Mouse (Mus musculus) stomach, embryonic 14.5 days (tissue): ENCODE measurements around the gene Gm7138. TPM values are rescaled to one million over a fixed set of nuclear protein-coding genes. Genes with fewer than 3 reads are reported as not detected.
"Not testable (repeated sequence)": the region's sequence is repeated elsewhere in the genome, so short reads cannot be mapped to it uniquely, and the experiment has no call there.

Source experiments
- ATAC-seq: fragments of 200-750 bp; cut with Nextera tagmentation; 2 replicates; pipeline ENCODE4 v1.8.0; 2017; ENCODE audit warnings: low read depth, moderate TSS enrichment; ENCODE audit not compliant: insufficient number of reproducible peaks, insufficient read depth, low FRiP score
- H3K27ac ChIP-seq: fragments of 300-500 bp; sonication (generic); 2 replicates; pipeline ENCODE4 v1.5.1; 2014; ENCODE audit warnings: mild to moderate bottlenecking, low read length, moderate library complexity, mixed read lengths
- H3K27me3 ChIP-seq: fragments of 300-500 bp; sonication (generic); 2 replicates; pipeline ENCODE4 v1.6.1; 2014; ENCODE audit warnings: low read length, control low read depth, mixed read lengths; ENCODE audit not compliant: control insufficient read depth, insufficient read depth
- H3K36me3 ChIP-seq: fragments of 300-500 bp; sonication (generic); 2 replicates; pipeline ENCODE4 v1.6.1; 2014; ENCODE audit warnings: mild to moderate bottlenecking, control low read depth, low read length, moderate library complexity, mixed read lengths; ENCODE audit not compliant: control insufficient read depth, insufficient read depth
- H3K4me1 ChIP-seq: fragments of 300-500 bp; sonication (generic); 2 replicates; pipeline ENCODE4 v1.6.1; 2014; ENCODE audit warnings: low read length, control low read depth, mixed read lengths; ENCODE audit not compliant: control insufficient read depth, insufficient read depth
- H3K4me2 ChIP-seq: fragments of 300-500 bp; sonication (generic); replicated peaks from 2 replicates; pipeline ENCODE4 v1.6.1; 2014; ENCODE audit warnings: low read depth, low read length, control low read depth
- H3K4me3 ChIP-seq: fragments of 300-500 bp; sonication (generic); 2 replicates; pipeline ENCODE4 v1.5.1; 2014; ENCODE audit warnings: low read depth, low read length, control low read depth
- H3K9ac ChIP-seq: fragments of 300-500 bp; sonication (generic); replicated peaks from 2 replicates; pipeline ENCODE4 v1.6.1; 2014; ENCODE audit warnings: low read depth, mild to moderate bottlenecking, control low read depth, low read length, moderate library complexity, mixed read lengths
- H3K9me3 ChIP-seq: fragments of 300-500 bp; sonication (generic); 2 replicates; pipeline ENCODE4 v1.6.1; 2016; ENCODE audit warnings: low read depth, low read length, control low read depth; ENCODE audit not compliant: control insufficient read depth
- WGBS: fragments of 180-500 bp; shearing (Covaris S2); extraction: QIAGEN DNeasy Blood & Tissue Kit; methylation state at CpG from one replicate; pipeline ENCODE4 v1.1.7; 2014; 5-methylcytosine and 5-hydroxymethylcytosine counted together
- polyA plus RNA-seq: library from polyadenylated mRNA; unstranded; fragments of >200 nt; fragmentation: Nextera tagmentation; extraction: Ambion mirVana; gene quantifications from 2 replicates; pipeline ENCODE4 v1.2.1, GENCODE M21; 2014

Gm7138 gene
- polyA plus RNA-seq, 1 experiment from 2014 or later: not detected

GRCm38 (mm10) chr10:77769727-77770126 lies 7.0 kb downstream of the Gm7138 start:
- Histone ChIP-seq H3K4me1 (no peaks in the 10 kb centered on the region), H3K9me3 (no peaks in the 10 kb centered on the region), H3K4me2 (no peak overlapping the region), H3K27me3 (no peaks in the 10 kb centered on the region), H3K9ac (no peak overlapping the region), H3K27ac (no peak overlapping the region), H3K4me3 (no peak overlapping the region), H3K36me3 (no peaks in the 10 kb centered on the region)
- ATAC-seq: no peak
- WGBS: 56% methylated on average over 1 of the region's 1 CpGs

GRCm38 (mm10) chr10:77759582-77759981 lies 17.2 kb downstream of the Gm7138 start, which contains the start of gene Gm3233:
Gene Gm3233 (minus strand): TSS chr10:77759682.
- not testable (repeated sequence) for H3K36me3 ChIP-seq, H3K9me3 ChIP-seq, H3K9ac ChIP-seq, H3K4me3 ChIP-seq, H3K4me1 ChIP-seq, H3K4me2 ChIP-seq, H3K27ac ChIP-seq, H3K27me3 ChIP-seq, ATAC-seq
- no CpG with 5 or more reads among the region's 1 CpGs for WGBS

GRCm38 (mm10) chr10:77753448-77753847 lies 23.3 kb downstream of the Gm7138 start:
- Histone ChIP-seq H3K4me2 (no peak overlapping the region), H3K36me3 (no peaks in the 10 kb centered on the region), H3K27me3 (no peaks in the 10 kb centered on the region), H3K4me3 (no peak overlapping the region), H3K27ac (no peak overlapping the region), H3K9ac (no peak overlapping the region), H3K9me3 (no peaks in the 10 kb centered on the region), H3K4me1 (no peaks in the 10 kb centered on the region)
- no peak for ATAC-seq

- not testable (repeated sequence) for H3K9ac ChIP-seq, H3K4me1 ChIP-seq, H3K27ac ChIP-seq, H3K36me3 ChIP-seq, H3K9me3 ChIP-seq, H3K4me2 ChIP-seq, ATAC-seq, H3K27me3 ChIP-seq, H3K4me3 ChIP-seq
- WGBS: 59% methylated on average over 3 of the region's 3 CpGs
Observed at GRCm38 (mm10) chr10:77752312-77752711, 24.4 kb downstream of the Gm7138 start.

GRCm38 (mm10) chr10:77751254-77751653 lies 25.5 kb downstream of the Gm7138 start, which contains the start of gene Gm9736:
Gene Gm9736 (minus strand): TSS chr10:77751354.
- 40% methylated on average over 1 of the region's 1 CpGs for WGBS
- ATAC-seq: not testable (repeated sequence)

GRCm38 (mm10) chr10:77750686-77751085 lies 26.1 kb downstream of the Gm7138 start:
- H3K4me2 ChIP-seq, H3K27ac ChIP-seq, H3K4me1 ChIP-seq, H3K9ac ChIP-seq, ATAC-seq, H3K9me3 ChIP-seq, H3K36me3 ChIP-seq, H3K4me3 ChIP-seq, H3K27me3 ChIP-seq: not testable (repeated sequence)
- 79% methylated on average over 1 of the region's 1 CpGs for WGBS

More at GRCm38 (mm10) chr10:77751254-77751653, 25.5 kb downstream of the Gm7138 start, which contains the start of gene Gm9736:
- not testable (repeated sequence) for H3K4me3 ChIP-seq, H3K36me3 ChIP-seq, H3K27ac ChIP-seq, H3K4me2 ChIP-seq, H3K9me3 ChIP-seq, H3K4me1 ChIP-seq, H3K9ac ChIP-seq, H3K27me3 ChIP-seq

GRCm38 (mm10) chr10:77741924-77742688 lies 34.6 kb downstream of the Gm7138 start, which contains the start of gene Gm18596:
Gene Gm18596 (minus strand): TSS chr10:77742638.
- not testable (repeated sequence) for H3K27ac ChIP-seq, H3K27me3 ChIP-seq, H3K4me3 ChIP-seq, ATAC-seq, H3K9me3 ChIP-seq, H3K4me2 ChIP-seq, H3K9ac ChIP-seq, H3K4me1 ChIP-seq, H3K36me3 ChIP-seq
- 55% methylated on average over 4 of the region's 5 CpGs for WGBS

GRCm38 (mm10) chr10:77738929-77739328 lies 37.8 kb downstream of the Gm7138 start:
- 90% methylated on average over 4 of the region's 4 CpGs for WGBS
- H3K4me1 ChIP-seq: no peaks in the 10 kb centered on the region
- H3K4me3 ChIP-seq: no peak overlapping the region

More at GRCm38 (mm10) chr10:77738929-77739328, 37.8 kb downstream of the Gm7138 start:
- H3K27ac ChIP-seq: no peak overlapping the region
- no peak for ATAC-seq
- no peak overlapping the region for H3K9ac ChIP-seq
- H3K27me3 ChIP-seq: no peaks in the 10 kb centered on the region
- peaks cover 7% of the 10 kb centered on the region; the same call in 1 of the 2 replicates for H3K9me3 ChIP-seq
- no peak overlapping the region for H3K4me2 ChIP-seq
- no peaks in the 10 kb centered on the region for H3K36me3 ChIP-seq
